Mouse (Mus musculus) WW6 (cell line): ENCODE data around the gene Abhd4.

ENCODE experiments used
- DNase-seq: peaks from one replicate; pipeline ENCODE4 v3.0.0-alpha.2; 2013; ENCODE audit warnings: low read depth, low spot score

Abhd4 gene

DNA sequence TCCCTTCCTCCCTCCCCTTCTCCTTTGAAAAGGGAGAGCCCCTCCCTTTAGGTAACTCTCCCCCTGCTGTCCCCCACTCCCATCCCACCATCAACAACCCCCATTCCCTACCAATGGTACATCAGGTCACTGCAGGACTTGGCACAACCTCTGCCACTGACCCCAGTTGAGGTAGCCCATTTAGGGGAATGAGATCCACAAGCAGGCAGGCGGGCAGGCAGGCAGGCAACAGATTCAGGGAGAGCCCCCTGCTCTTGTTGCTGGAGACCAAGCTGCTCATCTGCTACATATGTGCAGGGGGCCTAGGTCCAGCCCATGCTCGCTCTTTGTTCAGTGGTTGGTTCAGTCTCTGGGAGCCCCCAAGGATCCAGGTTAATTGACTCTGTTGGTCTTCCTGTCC, 22.5 kb downstream of the Abhd4 start:
- DNase-seq = no peak

GRCm38 (mm10) chr14:54284839-54285238, 30.9 kb downstream of the Abhd4 start, which contains the start of gene Olfr49:
Olfr49 (minus strand) TSS chr14:54284939.
- no peak for DNase-seq

DNA sequence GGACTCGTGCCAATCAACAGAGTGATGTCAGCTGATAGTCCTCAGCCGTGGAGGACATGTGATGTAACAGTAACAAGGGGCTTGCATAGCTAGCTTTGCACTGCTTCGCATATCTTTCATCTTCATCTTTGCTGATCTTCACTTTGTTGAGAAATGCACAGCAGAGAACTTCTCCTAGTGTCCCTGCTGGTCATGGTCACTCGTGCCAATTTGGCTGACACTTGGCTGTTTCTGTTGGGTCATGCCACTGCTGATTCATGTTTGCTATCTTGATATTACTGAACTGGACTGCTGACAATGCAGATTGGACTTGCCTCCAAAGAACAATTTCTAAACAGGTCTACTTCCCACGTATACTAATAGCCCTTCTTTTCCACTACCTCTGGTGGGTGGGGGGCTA, 46.1 kb downstream of the Abhd4 start:
- DNase-seq = no peak

GRCm38 (mm10) chr14:54300676-54301075, 46.7 kb downstream of the Abhd4 start:
- DNase-seq = no peak

DNA sequence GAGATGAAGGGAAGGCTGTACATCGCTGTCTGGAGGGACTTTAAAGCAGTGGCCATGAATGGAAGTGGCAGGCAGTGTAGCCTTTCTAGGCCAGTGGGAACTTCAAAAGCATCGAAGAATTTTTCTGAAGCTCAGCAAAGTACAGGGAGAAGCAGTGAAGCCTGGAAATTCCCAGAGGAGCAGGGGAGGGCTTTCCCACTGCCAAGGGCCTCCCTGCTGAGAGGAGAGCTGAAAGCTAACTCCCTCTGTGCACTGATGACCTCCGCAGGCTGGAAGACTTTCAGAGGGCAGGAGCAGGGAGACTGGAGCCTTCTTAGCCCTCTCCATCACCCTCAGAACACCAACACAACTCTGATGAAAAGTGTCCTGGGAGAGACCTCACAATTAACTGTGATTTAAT, 57.8 kb downstream of the Abhd4 start:
- no peak for DNase-seq
